Mouse (Mus musculus): Measurements from ENCODE around the gene 9930021J03Rik.

GRCm38 (mm10) chr19:29840642-29841041 is 34.9 kb upstream of the 9930021J03Rik start:
- TF ChIP-seq POLR2A (IDR thresholded peaks at IDR 0.05; ENCODE audit: low read depth, low read length) (no peak), CTCF (conservative IDR thresholded peaks at IDR 0.05; ENCODE audit: insufficient read depth, insufficient read length, low read depth, low read length) (no peak)
